Mouse (Mus musculus) urinary bladder, adult 2 months (tissue): Measurements from ENCODE around the gene Rpl3. TPM values are rescaled to one million over a fixed set of nuclear protein-coding genes. Genes with fewer than 3 reads are reported as not detected.
"Not testable (repeated sequence)": the region's sequence is repeated elsewhere in the genome, so short reads cannot be mapped to it uniquely, and the experiment has no call there.

Source experiments
- DNase-seq: peaks from one replicate; pipeline ENCODE4 v3.0.0; 2022; ENCODE audit warnings: low spot score
- polyA plus RNA-seq: library from polyadenylated mRNA; depleted of rRNA; stranded (reverse); fragments of >200 nt; gene quantifications from 2 replicates; pipeline ENCODE4 v1.2.3, GENCODE M21; 2012; rRNA removed

The Rpl3 gene
- polyA plus RNA-seq: 1,075 and 1,270 TPM in 2 replicates

- DNase-seq: peak; percentile 84
Observed at GRCm38 (mm10) chr15:80091121-80091955, at the start of gene Rpl3, which contains the start of gene Syngr1. Gene Rpl3 (minus strand): TSS chr15:80091868. Gene Syngr1 (plus strand): TSS chr15:80091334.

GRCm38 (mm10) chr15:80140878-80141277 lies 49.2 kb upstream of the Rpl3 start:
- no peak for DNase-seq

GRCm38 (mm10) chr15:80140302-80140701 lies 48.6 kb upstream of the Rpl3 start:
- no peak for DNase-seq

GRCm38 (mm10) chr15:80137945-80138791 lies 46.5 kb upstream of the Rpl3 start:
- DNase-seq: no peak

GRCm38 (mm10) chr15:80136645-80137044 lies 45.0 kb upstream of the Rpl3 start:
- no peak for DNase-seq

GRCm38 (mm10) chr15:80135499-80135898 lies 43.8 kb upstream of the Rpl3 start:
- no peak for DNase-seq

GRCm38 (mm10) chr15:80134450-80134847 lies 42.8 kb upstream of the Rpl3 start:
- no peak for DNase-seq

- no peak for DNase-seq
Observed at GRCm38 (mm10) chr15:80133682-80134449, 42.2 kb upstream of the Rpl3 start.

GRCm38 (mm10) chr15:80132993-80133586 lies 41.4 kb upstream of the Rpl3 start, which contains the start of gene Tab1:
Gene Tab1 (plus strand): TSS chr15:80133127.
- peak; percentile 91 for DNase-seq

- DNase-seq: no peak
Observed at GRCm38 (mm10) chr15:80132452-80132851, 40.8 kb upstream of the Rpl3 start.

- DNase-seq: no peak
Observed at GRCm38 (mm10) chr15:80131421-80131820, 39.8 kb upstream of the Rpl3 start.

GRCm38 (mm10) chr15:80130689-80131088 lies 39.0 kb upstream of the Rpl3 start:
- DNase-seq: no peak

- DNase-seq: no peak
Observed at GRCm38 (mm10) chr15:80129982-80130381, 38.3 kb upstream of the Rpl3 start.

GRCm38 (mm10) chr15:80127191-80127590 lies 35.5 kb upstream of the Rpl3 start:
- DNase-seq: no peak

- no peak for DNase-seq
Observed at GRCm38 (mm10) chr15:80124651-80125050, 33.0 kb upstream of the Rpl3 start.

GRCm38 (mm10) chr15:80122431-80122830 lies 30.8 kb upstream of the Rpl3 start:
- DNase-seq: not testable (repeated sequence)

GRCm38 (mm10) chr15:80121721-80122325 lies 30.2 kb upstream of the Rpl3 start:
- no peak for DNase-seq

GRCm38 (mm10) chr15:80119076-80119475 lies 27.4 kb upstream of the Rpl3 start:
- no peak for DNase-seq

- no peak for DNase-seq
Observed at GRCm38 (mm10) chr15:80117154-80117553, 25.5 kb upstream of the Rpl3 start.

GRCm38 (mm10) chr15:80115866-80116794 lies 24.5 kb upstream of the Rpl3 start:
- no peak for DNase-seq
